Mouse (Mus musculus): ENCODE measurements around the gene Phkg1.
"Not testable (repeated sequence)": the region's sequence is repeated elsewhere in the genome, so short reads cannot be mapped to it uniquely, and the experiment has no call there.

The Phkg1 gene

GRCm38 (mm10) chr5:129898449-129898848, at the start of gene Phkg1:
Gene Phkg1, minus strand, starts transcription at chr5:129898549.
- in situ Hi-C loops (cut with MboI; ENCODE audit: unreplicated experiment in 2 of 2) = no loop called here

GRCm38 (mm10) chr5:129947528-129948033, 49.2 kb upstream of the Phkg1 start:
- in situ Hi-C loops (cut with MboI; ENCODE audit: unreplicated experiment in 2 of 2) = no loop called here

GRCm38 (mm10) chr5:129943402-129943801, 45.1 kb upstream of the Phkg1 start:
- in situ Hi-C loops (cut with MboI; ENCODE audit: unreplicated experiment in 2 of 2) = no loop called here

GRCm38 (mm10) chr5:129942073-129942939, 44.0 kb upstream of the Phkg1 start:
- in situ Hi-C loops (cut with MboI; ENCODE audit: unreplicated experiment in 2 of 2) = not testable (repeated sequence)

GRCm38 (mm10) chr5:129941495-129942045, 43.2 kb upstream of the Phkg1 start, which contains the start of gene Vkorc1l1:
Gene Vkorc1l1, plus strand, starts transcription at chr5:129941970.
- in situ Hi-C loops (cut with MboI; ENCODE audit: unreplicated experiment in 2 of 2) = no loop called here

- in situ Hi-C loops (cut with MboI; ENCODE audit: unreplicated experiment in 2 of 2) = no loop called here
These were observed 42.6 kb upstream of the Phkg1 start for GRCm38 (mm10) chr5:129940736-129941494.

- in situ Hi-C loops (cut with MboI; ENCODE audit: unreplicated experiment in 2 of 2) = no loop called here
These were observed 41.9 kb upstream of the Phkg1 start for GRCm38 (mm10) chr5:129940281-129940680.

- in situ Hi-C loops (cut with MboI; ENCODE audit: unreplicated experiment in 2 of 2) = no loop called here
These were observed 38.6 kb upstream of the Phkg1 start for GRCm38 (mm10) chr5:129936941-129937340.

GRCm38 (mm10) chr5:129929924-129930855, 31.8 kb upstream of the Phkg1 start:
- in situ Hi-C loops (cut with MboI; ENCODE audit: unreplicated experiment in 2 of 2) = no loop called here

- in situ Hi-C loops (cut with MboI; ENCODE audit: unreplicated experiment in 2 of 2) = no loop called here
These were observed 27.6 kb upstream of the Phkg1 start for GRCm38 (mm10) chr5:129925933-129926332.

GRCm38 (mm10) chr5:129924820-129925452, 26.6 kb upstream of the Phkg1 start:
- in situ Hi-C loops (cut with MboI; ENCODE audit: unreplicated experiment in 2 of 2) = no loop called here

- in situ Hi-C loops (cut with MboI; ENCODE audit: unreplicated experiment in 2 of 2) = no loop called here
These were observed 23.6 kb upstream of the Phkg1 start for GRCm38 (mm10) chr5:129921972-129922371.

GRCm38 (mm10) chr5:129919320-129919719, 21.0 kb upstream of the Phkg1 start:
- in situ Hi-C loops (cut with MboI; ENCODE audit: unreplicated experiment in 2 of 2) = loop anchor here in 1 of 2 experiments (10.0 kb wide), 2 partner anchors 235 to 935 kb away; no protein-coding TSS in a partner anchor

GRCm38 (mm10) chr5:129918752-129919151, 20.4 kb upstream of the Phkg1 start:
- in situ Hi-C loops (cut with MboI; ENCODE audit: unreplicated experiment in 2 of 2) = loop anchor here in 1 of 2 experiments (10.0 kb wide), 2 partner anchors 236 to 936 kb away; no protein-coding TSS in a partner anchor

GRCm38 (mm10) chr5:129918065-129918651, 19.8 kb upstream of the Phkg1 start:
- in situ Hi-C loops (cut with MboI; ENCODE audit: unreplicated experiment in 2 of 2) = loop anchor here in 1 of 2 experiments (10.0 kb wide), 2 partner anchors 237 to 937 kb away; no protein-coding TSS in a partner anchor

- in situ Hi-C loops (cut with MboI; ENCODE audit: unreplicated experiment in 2 of 2) = loop anchor here in 1 of 2 experiments (10.0 kb wide), 2 partner anchors 239 to 939 kb away; no protein-coding TSS in a partner anchor
These were observed 17.1 kb upstream of the Phkg1 start for GRCm38 (mm10) chr5:129915491-129915890.

GRCm38 (mm10) chr5:129914024-129914423, 15.7 kb upstream of the Phkg1 start:
- in situ Hi-C loops (cut with MboI; ENCODE audit: unreplicated experiment in 2 of 2) = loop anchor here (5.0 to 10.0 kb wide), 3 partner anchors 241 to 943 kb away; no protein-coding TSS in a partner anchor

GRCm38 (mm10) chr5:129909591-129909990, 11.2 kb upstream of the Phkg1 start:
- in situ Hi-C loops (cut with MboI; ENCODE audit: unreplicated experiment in 2 of 2) = no loop called here

- in situ Hi-C loops (cut with MboI; ENCODE audit: unreplicated experiment in 2 of 2) = no loop called here
These were observed 10.8 kb upstream of the Phkg1 start for GRCm38 (mm10) chr5:129909147-129909546.
